Mouse (Mus musculus): ENCODE results near the gene Swap70.

GRCm38 (mm10) chr7:110287476-110288071 lies 66.1 kb downstream of the Swap70 start:
- TF ChIP-seq CTCF (IDR thresholded peaks at IDR 0.05; ENCODE audit: borderline replicate concordance, insufficient read depth, low read length) (no peak), POLR2A (IDR thresholded peaks at IDR 0.05; ENCODE audit: low read depth, low read length) (no peak)
